ENCODE assay signal across 13 mouse cellular contexts in genomic region chr15:27537519-27538223, GRCm38 (mm10).
A peak's percentile ranks its signal among the peaks of the same experiment; 100 is the strongest.
DNase-seq lines count a peak whose midpoint lies in the region; ATAC-seq and TF ChIP-seq lines count a peak whose summit lies in the region.
"Had no signal": no experiment of that assay in that cellular context is flagged by ENCODE, and none has a peak within 500 bp of the region (broad histone marks: within the 10 kb centered on the region; RNA-seq: fewer than 3 reads in every experiment).

No protein-coding gene starts in this region.

- no peak for TF ChIP-seq CTCF in layer of hippocampus, adult 2 months (conservative IDR thresholded peaks at IDR 0.05)
- TF ChIP-seq CTCF in cortical plate, adult 2 months (IDR thresholded peaks at IDR 0.05; ENCODE audit: extremely low read depth, insufficient read depth, low read length) = no peak

- H3K27me3 ChIP-seq in heart, embryonic 10.5 days (ENCODE audit: insufficient read depth, poor library complexity, severe bottlenecking) = no peaks in the 10 kb centered on the region
- H3K27me3 ChIP-seq in myocyte (ENCODE audit: control insufficient read depth, insufficient read depth, insufficient read length) = no peaks in the 10 kb centered on the region
- H3K27me3 ChIP-seq: forebrain, embryonic 15.5 days; neural tube, embryonic 13.5 days had no signal

- H3K36me3 ChIP-seq in heart, embryonic 10.5 days = no peaks in the 10 kb centered on the region
- no peaks in the 10 kb centered on the region for H3K36me3 ChIP-seq in myocyte (ENCODE audit: control insufficient read depth, insufficient read depth)
- H3K36me3 ChIP-seq: forebrain, embryonic 15.5 days; limb, embryonic 10.5 days; neural tube, embryonic 13.5 days had no signal

- no peak for TF ChIP-seq POLR2A in cortical plate, adult 2 months (IDR thresholded peaks at IDR 0.05; ENCODE audit: extremely low read depth, insufficient read depth, low read length)
- no peak for TF ChIP-seq POLR2A in myocyte (IDR thresholded peaks at IDR 0.05; ENCODE audit: insufficient read length, low read depth)

- no peak overlapping the region for H3K4me3 ChIP-seq in layer of hippocampus, adult 2 months
- no peak overlapping the region for H3K4me3 ChIP-seq in cortical plate, adult 2 months (ENCODE audit: insufficient read depth, low read length)
- 0 out of 2 replicates have a peak overlapping the region, but pooled peaks have one; percentile 18 for H3K4me3 ChIP-seq in heart, embryonic 10.5 days
- no peak overlapping the region for H3K4me3 ChIP-seq in myocyte
- H3K4me3 ChIP-seq: forebrain, embryonic 15.5 days; limb, embryonic 10.5 days; neural tube, embryonic 13.5 days had no signal

- no peaks in the 10 kb centered on the region for H3K9me3 ChIP-seq in heart, embryonic 10.5 days
- H3K9me3 ChIP-seq: forebrain, embryonic 15.5 days; limb, embryonic 10.5 days; neural tube, embryonic 13.5 days had no signal

- peaks cover 76% of the 10 kb centered on the region for H3K79me2 ChIP-seq in myocyte (ENCODE audit: control insufficient read depth, insufficient read depth)

- no peak for ATAC-seq in erythroid progenitor cell, adult 5-6 weeks (replicated peaks; ENCODE audit: low FRiP score, poor library complexity, severe bottlenecking)
- ATAC-seq: forebrain, embryonic 15.5 days had no signal

- H3K27ac ChIP-seq in layer of hippocampus, adult 2 months = peak overlapping the region; percentile 92
- H3K27ac ChIP-seq in cortical plate, adult 2 months (ENCODE audit: insufficient read depth, low read length) = peak overlapping the region; percentile 86
- H3K27ac ChIP-seq in heart, embryonic 10.5 days = peak overlapping the region; percentile 86
- H3K27ac ChIP-seq: forebrain, embryonic 15.5 days; limb, embryonic 10.5 days; liver, embryonic 14.5 days; neural tube, embryonic 13.5 days; stomach, postnatal 0 days had no signal

- peak overlapping the region; percentile 65 for H3K4me2 ChIP-seq in myocyte (ENCODE audit: low read depth)
- H3K4me2 ChIP-seq: forebrain, embryonic 15.5 days; neural tube, embryonic 13.5 days had no signal

- H3K4me1 ChIP-seq in cortical plate, adult 2 months (ENCODE audit: control insufficient read depth, insufficient read depth, low read length) = peaks cover 30% of the 10 kb centered on the region
- peaks cover 56% of the 10 kb centered on the region for H3K4me1 ChIP-seq in heart, embryonic 10.5 days
- H3K4me1 ChIP-seq: forebrain, embryonic 15.5 days had no signal

- no peak for DNase-seq in layer of hippocampus, adult 2 months (ENCODE audit: low spot score in 2 of 2)
- no peak for DNase-seq in layer of hippocampus, adult 9-11 months
- DNase-seq in heart, embryonic 10.5 days (ENCODE audit: low spot score) = no peak
- DNase-seq in adrenal gland, adult 2 months = no peak
- DNase-seq: cerebellum, adult 11-12 months had no signal

- H3ac ChIP-seq in myocyte (ENCODE audit: control insufficient read depth, insufficient read length) = no peak overlapping the region

- WGBS in heart, embryonic 10.5 days = 26% methylated on average over 4 of the region's 4 CpGs

TF ChIP-seq in myocyte, 11 proteins besides CTCF, POLR2A, EP300 and RAD21:
- TF ChIP-seq SRF (IDR thresholded peaks at IDR 0.05; ENCODE audit: control insufficient read depth, insufficient read length, low read depth) (no peak), MYOG (IDR thresholded peaks at IDR 0.05; ENCODE audit: control insufficient read depth in 1 of 3, insufficient read depth in 1 of 3, insufficient read length in 2 of 3, low read depth in 2 of 3) (peak in 2 of 3 experiments; percentile 84 to 87), E2F4 (IDR thresholded peaks at IDR 0.05; ENCODE audit: insufficient read depth) (no peak), POLR2AphosphoS2 (IDR thresholded peaks at IDR 0.05; ENCODE audit: insufficient read length, low read depth) (no peak), REST (IDR thresholded peaks at IDR 0.05; ENCODE audit: insufficient read depth, insufficient read length) (no peak), TCF12 (IDR thresholded peaks at IDR 0.05; ENCODE audit: insufficient read depth, poor library complexity, severe bottlenecking) (peak; percentile 28), TCF3 (IDR thresholded peaks at IDR 0.05; ENCODE audit: insufficient read length, low read depth) (peak; percentile 15), USF1 (IDR thresholded peaks at IDR 0.05; ENCODE audit: low read depth) (peak; percentile 47), MYOD1 (IDR thresholded peaks at IDR 0.05; ENCODE audit: control insufficient read depth in 1 of 3, insufficient read length in 2 of 3, low read depth in 2 of 3) (peak; percentile 57 to 89 (median 63)), MAX (IDR thresholded peaks at IDR 0.05; ENCODE audit: low read depth) (no peak), CEBPB (IDR thresholded peaks at IDR 0.05; ENCODE audit: insufficient read depth, poor library complexity, severe bottlenecking) (no peak)
